8 mouse cellular contexts compared by ENCODE assay signal in the genomic region with DNA sequence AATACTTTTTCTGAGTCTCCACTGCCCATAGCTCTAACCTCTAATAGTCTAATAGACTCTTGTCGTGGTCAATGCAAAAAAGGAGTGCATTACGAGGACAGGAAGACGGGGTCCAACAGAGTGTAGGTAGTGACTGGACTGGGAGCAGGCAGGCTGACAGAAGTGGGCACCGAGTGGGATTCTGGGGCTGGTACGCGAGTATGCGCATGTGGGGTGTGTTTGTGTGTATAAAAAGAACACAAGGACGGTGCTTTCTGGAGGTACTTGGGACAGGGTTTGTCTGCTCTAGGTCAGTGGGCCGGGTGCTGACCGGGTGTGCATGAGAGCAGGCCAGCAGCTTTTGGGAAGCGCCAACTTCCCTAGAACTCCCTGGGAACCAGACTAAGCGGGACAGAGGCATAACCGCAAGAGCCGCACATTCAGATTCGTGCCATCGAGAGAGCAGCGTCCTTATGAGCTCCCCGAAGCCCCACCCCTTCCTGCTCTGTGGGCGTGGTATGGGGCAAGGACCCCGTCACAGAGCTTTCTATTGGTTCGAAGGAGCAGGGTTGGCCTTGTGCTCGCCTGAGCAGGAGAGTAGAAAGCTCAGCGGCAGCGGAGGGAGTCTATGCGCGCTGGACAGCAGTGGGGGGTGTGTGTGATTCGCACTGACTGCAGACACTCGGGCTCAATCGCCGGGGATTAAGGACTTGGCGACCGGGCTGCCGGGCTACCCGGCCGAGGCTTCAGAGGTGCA. TPM values are rescaled to one million over a fixed set of nuclear protein-coding genes. Genes with fewer than 3 reads are reported as not detected.
A peak's percentile ranks its signal among the peaks of the same experiment; 100 is the strongest.
DNase-seq lines count a peak whose midpoint lies in the region; ATAC-seq lines count a peak whose summit lies in the region.

Gene Efnb1, plus strand, starts transcription at position 608 of the 736 bp plus-strand sequence.

- peak; percentile 90 for ATAC-seq in activated CD4-positive, CD25-positive, alpha-beta regulatory T cell, adult 4 months
- ATAC-seq in megakaryocyte progenitor cell, adult 5-6 weeks (replicated peaks; ENCODE audit: poor library complexity), result peak; percentile 87

- DNase-seq in embryo, embryonic 10 days (ENCODE audit: low spot score), result peak; percentile 91
- DNase-seq in gastrocnemius, postnatal 10 days, result peak; percentile 77
- DNase-seq in induced T-regulatory cell, adult 2 months (ENCODE audit: low read depth), result peak; percentile 86
- DNase-seq in left cerebral cortex, adult 9 months (ENCODE audit: low spot score in 2 of 2), result peak; percentile 66 to 90
- DNase-seq in right cerebral cortex, postnatal 14 days, result peak; percentile 74
- DNase-seq in urinary bladder, postnatal 36 days (ENCODE audit: low spot score in 2 of 2), result peak; percentile 82 to 91

RNA-seq across cellular contexts. Expression of gene Efnb1, which starts in this region (rescaled TPM):
- under 1 TPM; 0.32 to 0.37 TPM for polyA plus RNA-seq in activated CD4-positive, CD25-positive, alpha-beta regulatory T cell, adult 4 months (2017; shearing (Covaris generic))
- total RNA-seq in gastrocnemius, postnatal 10 days (2021), result 10 to 100 TPM; 11.3 to 17.0 TPM
- 1.0 and 1.2 TPM in 2 replicates for total RNA-seq in megakaryocyte progenitor cell, adult 5-6 weeks (2015)
- total RNA-seq in megakaryocyte progenitor cell, adult 5-6 weeks (2017), result 0.98 and 1.00 TPM in 2 replicates

Comparison
In these comparisons a context has a peak if more than half of its experiments do, and no peak if none do; other contexts are left out.
1. Peak in every context shown above with its lines: DNase-seq and ATAC-seq.
2. RNA of gene Efnb1 (total RNA-seq): 11.3 to 17.0 TPM in gastrocnemius, postnatal 10 days; 0.98 to 1.2 TPM in megakaryocyte progenitor cell, adult 5-6 weeks; every median in the first group is over 4 times any median in the second.
3. Peak in ATAC-seq in activated CD4-positive, CD25-positive, alpha-beta regulatory T cell, adult 4 months; RNA of the gene not detected or under 1 TPM.